Comparison of ENCODE assay signal across 30 mouse cellular contexts in the genomic region with DNA sequence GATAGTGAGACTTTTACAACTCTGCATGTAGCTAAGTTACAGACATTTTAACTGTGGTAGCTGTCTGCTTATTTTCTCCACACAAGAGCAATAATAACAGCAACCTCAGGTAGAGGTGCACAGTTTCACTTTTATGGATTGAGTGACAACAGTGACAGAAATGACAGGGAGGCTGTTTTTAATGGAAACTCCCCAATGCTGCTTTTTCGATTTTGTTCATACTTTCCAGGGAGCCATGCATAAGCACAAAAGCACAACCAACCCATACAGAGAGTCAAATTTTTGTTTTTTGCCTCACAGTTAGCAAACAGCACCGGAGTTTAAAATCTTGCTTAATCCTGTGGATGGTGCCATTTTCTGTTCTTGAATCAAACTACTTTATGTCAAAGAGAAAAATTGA.
"Had no signal": no experiment of that assay in that cellular context is flagged by ENCODE, and none has a peak within 500 bp of the region (broad histone marks: within the 10 kb centered on the region; RNA-seq: fewer than 3 reads in every experiment).

No protein-coding gene starts in this region.

- H3K27me3 ChIP-seq: limb, embryonic 12.5 days; limb, embryonic 13.5 days; limb, embryonic 15.5 days; liver, embryonic 12.5 days; liver, embryonic 13.5 days; liver, embryonic 15.5 days; lung, embryonic 15.5 days; megakaryocyte, embryonic 14.5 days; midbrain, embryonic 12.5 days; midbrain, embryonic 13.5 days; midbrain, embryonic 15.5 days; neural tube, embryonic 12.5 days had no signal

- DNase-seq: left cerebral cortex, postnatal 4 days; liver; liver, embryonic 13.5 days; liver, postnatal 0 days; lung, adult 18-20 months; lung, adult 2 months; lung, embryonic 14.5 days; lung, postnatal 10 days; lung, postnatal 14 days; lung, postnatal 36 days; lung, postnatal 4 days; midbrain, embryonic 14.5 days had no signal

- H3K4me1 ChIP-seq: limb, embryonic 10.5 days; limb, embryonic 12.5 days; limb, embryonic 13.5 days; limb, embryonic 15.5 days; liver, embryonic 12.5 days; liver, embryonic 13.5 days; liver, embryonic 15.5 days; lung, embryonic 15.5 days; megakaryocyte, embryonic 14.5 days; midbrain, embryonic 10.5 days; midbrain, embryonic 12.5 days; midbrain, embryonic 13.5 days; midbrain, embryonic 15.5 days; neural tube, embryonic 12.5 days had no signal

- H3K27ac ChIP-seq: limb, embryonic 10.5 days; limb, embryonic 12.5 days; limb, embryonic 13.5 days; limb, embryonic 15.5 days; liver, embryonic 12.5 days; liver, embryonic 13.5 days; liver, embryonic 14.5 days; liver, embryonic 15.5 days; lung, embryonic 15.5 days; macrophage; midbrain, embryonic 10.5 days; midbrain, embryonic 12.5 days; midbrain, embryonic 13.5 days; midbrain, embryonic 15.5 days; neural tube, embryonic 12.5 days had no signal

- H3K9me3 ChIP-seq: limb, embryonic 10.5 days; limb, embryonic 12.5 days; limb, embryonic 13.5 days; limb, embryonic 15.5 days; liver, embryonic 12.5 days; liver, embryonic 13.5 days; liver, embryonic 15.5 days; lung, embryonic 15.5 days; megakaryocyte, embryonic 14.5 days; midbrain, embryonic 10.5 days; midbrain, embryonic 12.5 days; midbrain, embryonic 13.5 days; midbrain, embryonic 15.5 days; neural tube, embryonic 12.5 days had no signal

- H3K4me2 ChIP-seq: limb, embryonic 12.5 days; limb, embryonic 13.5 days; limb, embryonic 15.5 days; liver, embryonic 11.5 days; liver, embryonic 12.5 days; liver, embryonic 13.5 days; liver, embryonic 15.5 days; lung, embryonic 14.5 days; lung, embryonic 15.5 days; midbrain, embryonic 11.5 days; midbrain, embryonic 12.5 days; midbrain, embryonic 13.5 days; midbrain, embryonic 15.5 days; neural tube, embryonic 12.5 days had no signal

- H3K4me3 ChIP-seq: limb, embryonic 10.5 days; limb, embryonic 12.5 days; limb, embryonic 13.5 days; limb, embryonic 15.5 days; liver, embryonic 12.5 days; liver, embryonic 13.5 days; liver, embryonic 15.5 days; lung, embryonic 15.5 days; megakaryocyte, embryonic 14.5 days; midbrain, embryonic 10.5 days; midbrain, embryonic 12.5 days; midbrain, embryonic 13.5 days; midbrain, embryonic 15.5 days; myocyte; neural tube, embryonic 12.5 days had no signal

- H3K9ac ChIP-seq: limb, embryonic 12.5 days; limb, embryonic 13.5 days; limb, embryonic 15.5 days; liver, embryonic 12.5 days; liver, embryonic 13.5 days; liver, embryonic 14.5 days; liver, embryonic 15.5 days; liver, postnatal 0 days; lung, embryonic 14.5 days; lung, embryonic 15.5 days; midbrain, embryonic 12.5 days; midbrain, embryonic 13.5 days; midbrain, embryonic 15.5 days; neural tube, embryonic 12.5 days had no signal

- H3K36me3 ChIP-seq: limb, embryonic 10.5 days; limb, embryonic 12.5 days; limb, embryonic 13.5 days; limb, embryonic 15.5 days; liver, embryonic 12.5 days; liver, embryonic 13.5 days; liver, embryonic 15.5 days; lung, embryonic 15.5 days; midbrain, embryonic 10.5 days; midbrain, embryonic 12.5 days; midbrain, embryonic 13.5 days; midbrain, embryonic 15.5 days; neural tube, embryonic 12.5 days had no signal
